Mouse (Mus musculus): ENCODE data around the gene Ppp1r21. TPM values are rescaled to one million over a fixed set of nuclear protein-coding genes. Genes with fewer than 3 reads are reported as not detected.

The Ppp1r21 gene
- polyA plus RNA-seq, 1 experiment = 5.4 TPM

DNA sequence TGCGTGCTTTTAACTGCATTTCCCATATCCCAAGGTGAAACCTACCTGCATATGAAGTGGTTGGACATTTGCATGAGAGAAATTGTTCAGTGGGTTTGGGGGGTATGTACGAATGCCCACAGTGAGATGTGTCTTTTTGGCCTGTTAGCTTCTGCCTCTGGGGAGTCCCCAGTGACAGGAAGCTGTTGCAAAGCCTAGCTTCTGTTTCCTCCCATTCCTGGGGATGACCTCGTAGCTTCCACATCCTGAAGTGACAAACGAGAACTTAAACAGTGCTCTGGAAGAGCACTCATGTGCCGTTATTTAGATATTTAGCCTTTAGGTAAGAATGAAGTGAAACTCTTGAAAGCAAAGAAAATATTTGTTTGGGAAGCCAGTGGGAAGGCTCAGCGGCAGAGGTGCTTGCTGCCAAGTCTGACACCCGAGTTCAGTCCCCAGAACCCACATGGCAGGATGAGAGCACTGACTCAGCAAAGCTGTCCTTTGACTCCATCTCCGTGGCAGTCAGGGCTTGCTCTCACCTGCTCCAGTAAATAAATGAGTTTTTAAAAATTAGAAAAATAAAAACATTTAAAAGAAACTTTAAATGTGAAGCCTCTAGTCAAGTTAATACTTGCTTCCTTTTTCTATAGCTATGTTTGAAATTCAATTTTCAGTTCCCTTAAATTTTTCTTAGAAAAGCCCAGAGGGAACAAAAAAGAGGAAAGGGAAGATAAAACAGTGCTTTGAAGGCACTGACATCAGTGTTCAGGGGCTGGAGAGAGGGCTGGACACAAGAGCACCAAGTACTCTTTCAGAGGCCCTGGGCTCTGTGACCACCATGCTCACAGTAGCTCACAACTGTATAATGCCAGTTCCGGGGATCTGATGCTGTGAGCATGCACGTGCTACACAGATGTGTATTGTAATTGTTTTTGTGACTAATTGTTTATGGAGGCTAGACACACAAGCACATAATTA is 21.3 kb downstream of the Ppp1r21 start:
- no peak for TF ChIP-seq GATA1 (IDR thresholded peaks at IDR 0.05; ENCODE audit: low read length)

DNA sequence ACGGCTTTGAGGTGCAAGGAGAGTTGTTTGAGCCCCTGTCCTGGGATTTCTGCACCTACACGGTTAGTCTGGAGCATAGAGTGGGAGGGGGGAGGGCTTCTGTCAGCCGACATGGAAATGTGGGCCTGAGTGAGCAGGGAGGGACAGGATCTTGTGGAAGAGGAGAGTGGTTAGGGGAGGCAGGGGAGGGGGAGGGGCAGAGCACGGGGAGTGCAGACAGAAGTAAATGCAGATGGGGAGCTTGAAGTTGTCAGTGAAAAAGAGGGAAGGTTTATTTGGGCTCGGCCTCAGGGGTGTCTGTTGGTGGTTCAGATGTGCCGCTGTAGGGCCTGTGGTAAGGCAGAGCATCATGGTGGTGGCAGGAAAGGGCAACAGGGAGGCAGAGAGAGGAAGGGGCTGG is 22.6 kb downstream of the Ppp1r21 start:
- no peak for TF ChIP-seq GATA1 (IDR thresholded peaks at IDR 0.05; ENCODE audit: low read length)

DNA sequence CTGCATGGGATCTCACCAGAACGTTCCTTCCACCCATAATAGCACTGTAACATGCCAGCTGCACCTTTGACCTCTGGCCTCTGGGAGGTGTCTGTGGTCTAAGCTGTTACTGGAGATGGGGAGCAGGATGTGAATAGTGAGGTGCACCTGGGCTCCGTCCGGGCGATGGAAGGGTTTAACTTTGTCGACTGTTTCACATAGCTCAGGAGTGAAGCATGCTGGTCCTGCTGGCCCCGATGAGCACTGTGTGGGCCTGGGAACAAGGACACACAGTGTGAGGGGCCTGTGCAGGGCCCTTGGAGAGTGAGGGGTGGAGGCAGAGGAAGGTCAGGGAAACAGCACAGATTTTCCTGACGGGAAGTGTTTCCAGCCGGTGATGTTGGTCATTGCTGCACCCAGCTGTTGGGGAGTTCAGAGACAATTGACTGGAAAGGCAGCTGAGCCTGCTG is 23.1 kb downstream of the Ppp1r21 start:
- TF ChIP-seq GATA1 (IDR thresholded peaks at IDR 0.05; ENCODE audit: low read length) = no peak

DNA sequence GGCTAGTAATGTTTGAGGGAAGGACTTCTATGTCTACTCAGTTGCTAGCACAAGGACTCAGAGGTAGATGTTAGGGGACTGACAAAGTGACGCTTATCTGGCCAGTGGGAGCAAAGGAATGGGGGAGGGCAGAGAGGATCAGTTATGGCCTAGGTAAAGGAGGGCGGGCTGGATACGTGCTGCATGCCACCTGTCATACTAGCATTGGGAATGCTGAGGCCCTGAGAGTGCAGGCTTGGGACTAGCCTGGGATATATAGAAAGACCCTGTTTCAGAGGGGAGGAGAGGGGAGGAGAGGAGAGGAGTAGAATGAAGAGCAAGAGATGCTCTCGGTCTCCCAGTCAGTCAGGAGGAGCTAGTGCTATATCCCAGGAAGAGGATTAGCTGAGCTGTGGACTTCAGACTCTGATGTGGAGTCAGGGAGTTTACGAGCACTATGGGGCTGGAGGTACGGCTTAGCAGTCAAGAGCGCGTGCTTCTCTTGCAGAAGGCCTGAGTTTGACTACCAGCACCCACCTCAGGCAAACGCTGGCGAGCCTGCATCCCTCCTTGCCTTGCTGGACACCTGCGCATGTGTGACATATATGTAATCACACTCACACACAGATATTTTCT is 23.7 kb downstream of the Ppp1r21 start:
- no peak for TF ChIP-seq GATA1 (IDR thresholded peaks at IDR 0.05; ENCODE audit: low read length)

DNA sequence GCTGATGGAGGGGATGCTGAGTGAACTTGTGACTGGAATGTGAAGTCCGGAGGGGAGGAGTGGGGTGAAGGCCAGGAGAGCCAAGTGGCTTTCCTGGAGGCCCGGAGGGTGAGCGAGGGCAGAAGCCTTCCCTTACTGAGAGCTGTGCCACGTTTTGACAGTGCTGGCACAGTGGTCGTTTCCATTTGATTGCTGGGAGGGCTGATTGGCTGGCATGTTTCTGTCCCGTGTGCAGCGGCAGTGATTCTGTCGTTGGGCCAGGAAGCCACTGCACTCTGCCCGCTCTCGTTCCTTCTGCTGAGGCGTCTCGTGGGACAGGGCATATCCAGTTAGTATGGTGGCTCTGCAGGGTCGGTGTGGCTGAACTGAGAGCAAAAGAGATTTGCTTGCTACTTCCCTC is 26.3 kb downstream of the Ppp1r21 start:
- TF ChIP-seq GATA1 (IDR thresholded peaks at IDR 0.05; ENCODE audit: low read length) = no peak

DNA sequence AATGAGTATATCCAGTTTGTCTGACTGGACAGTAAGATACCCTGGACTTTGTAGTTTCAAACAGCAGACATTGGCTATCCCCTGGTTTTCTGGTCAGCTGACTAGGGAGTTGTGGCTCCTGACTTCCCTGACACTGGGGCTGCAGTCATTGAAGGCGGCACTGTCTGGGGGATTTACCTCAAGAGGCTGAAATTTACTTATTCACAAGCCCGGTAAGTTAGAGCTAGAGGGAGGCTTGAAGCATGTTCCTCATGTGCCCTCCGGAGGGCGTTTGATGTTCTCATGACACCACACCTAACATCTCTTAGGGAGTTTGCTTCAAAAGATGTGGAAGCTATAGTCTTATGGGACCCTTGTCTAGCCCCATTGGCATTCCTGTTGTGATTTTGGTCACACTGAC is 26.8 kb downstream of the Ppp1r21 start:
- no peak for TF ChIP-seq GATA1 (IDR thresholded peaks at IDR 0.05; ENCODE audit: low read length)

DNA sequence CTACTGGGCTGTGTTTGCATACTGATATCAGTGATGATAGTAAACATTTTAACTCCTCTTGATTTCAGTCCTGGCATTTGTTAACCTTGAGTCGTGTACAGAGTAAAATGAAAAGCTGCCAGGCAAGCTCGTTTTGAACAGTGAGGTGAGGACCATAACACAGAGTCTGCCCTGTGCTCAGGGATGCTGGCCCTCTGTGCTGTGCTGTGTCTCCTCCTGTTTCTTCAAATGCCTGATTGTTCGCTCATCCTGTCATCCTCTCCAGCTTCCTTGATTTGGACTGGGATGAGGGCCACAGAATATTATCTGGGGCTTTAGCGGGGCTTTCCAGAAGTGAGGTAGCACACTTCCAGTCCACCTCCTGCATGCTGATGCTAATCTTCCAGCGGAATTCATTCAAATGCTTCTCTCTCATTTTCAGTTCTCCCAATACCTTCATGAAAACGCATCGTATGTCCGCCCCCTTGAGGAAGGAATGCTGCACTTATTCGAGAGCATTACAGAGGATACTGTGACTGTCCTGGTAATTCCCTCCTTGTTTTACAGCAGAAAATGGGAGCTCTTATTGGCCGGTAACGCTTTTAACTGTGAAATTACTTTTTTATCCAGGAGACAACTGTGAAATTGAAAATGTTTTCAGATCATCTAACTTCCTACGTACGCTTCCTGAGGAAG is 28.4 kb downstream of the Ppp1r21 start:
- no peak for TF ChIP-seq GATA1 (IDR thresholded peaks at IDR 0.05; ENCODE audit: low read length)

DNA sequence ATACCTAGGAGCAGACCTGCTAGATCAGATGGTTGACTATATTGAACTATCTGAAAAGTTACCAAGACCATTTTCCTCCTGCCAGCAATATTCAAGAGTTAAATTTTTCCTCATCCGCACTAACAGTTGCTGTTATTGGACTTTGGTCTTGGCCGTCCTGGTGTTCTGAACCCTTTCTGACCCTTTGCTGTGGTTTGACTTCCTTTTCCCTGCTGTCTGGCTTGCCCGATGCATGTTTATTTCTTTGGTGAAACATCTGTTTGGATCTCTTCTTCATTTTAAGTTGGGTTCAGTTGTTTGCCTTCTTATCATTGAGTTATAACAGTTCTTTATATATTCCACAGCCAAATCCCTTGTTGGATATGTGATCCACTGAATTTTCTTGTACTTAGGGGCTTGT is 33.7 kb downstream of the Ppp1r21 start:
- TF ChIP-seq GATA1 (IDR thresholded peaks at IDR 0.05; ENCODE audit: low read length) = no peak

DNA sequence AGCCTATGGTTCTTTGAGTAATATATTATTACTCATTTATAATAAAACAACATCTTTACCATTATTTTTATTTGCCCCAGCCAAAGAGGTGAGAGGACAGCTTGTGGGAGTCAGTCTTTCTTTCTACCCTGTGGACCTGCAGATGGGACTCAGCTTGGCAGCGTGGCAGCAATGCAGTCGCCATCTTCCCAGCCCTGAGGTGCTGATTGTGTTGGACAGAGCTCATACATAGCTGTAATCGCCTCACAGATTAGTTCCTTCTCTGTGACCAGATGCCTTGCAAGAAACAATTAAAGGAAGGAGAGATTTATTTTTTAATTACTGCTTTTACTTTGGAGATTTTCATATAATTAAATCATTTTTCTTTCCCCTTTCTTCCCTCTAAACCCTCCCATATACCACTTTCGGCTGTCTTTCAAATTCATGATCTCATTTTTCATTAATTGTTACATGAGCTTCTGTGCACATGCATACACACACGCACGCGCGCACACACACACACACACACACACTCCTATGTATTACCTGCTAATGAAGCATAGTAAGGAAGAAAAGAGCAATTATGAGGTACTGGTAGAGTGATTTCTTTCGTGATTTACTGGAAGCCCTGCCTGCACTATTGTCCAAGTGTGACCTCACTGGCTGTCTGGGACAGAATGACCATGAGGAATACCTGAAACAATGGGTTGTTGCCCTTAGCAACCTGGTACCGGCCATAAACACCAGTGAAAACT is 40.1 kb downstream of the Ppp1r21 start:
- no peak for TF ChIP-seq GATA1 (IDR thresholded peaks at IDR 0.05; ENCODE audit: low read length)

DNA sequence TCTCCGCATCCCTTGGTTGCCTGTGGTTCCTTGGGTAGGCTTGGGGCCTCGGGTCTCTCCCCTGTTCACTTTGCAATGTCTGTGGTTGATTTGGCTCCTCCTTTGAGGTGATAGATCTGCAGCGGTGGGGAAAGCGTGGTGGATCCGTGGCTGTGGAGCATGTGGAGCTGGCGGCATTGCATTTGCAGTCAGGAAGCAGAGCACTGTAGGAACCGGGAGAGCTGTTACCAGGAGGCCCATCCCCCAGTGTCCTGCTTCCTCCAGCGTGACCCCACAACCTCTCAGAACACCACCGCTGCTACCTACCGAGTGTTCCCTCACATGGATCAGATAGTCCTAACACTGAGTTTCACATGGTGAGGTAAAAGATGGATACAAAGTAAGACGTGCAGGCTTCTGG is 40.9 kb downstream of the Ppp1r21 start:
- TF ChIP-seq GATA1 (IDR thresholded peaks at IDR 0.05; ENCODE audit: low read length) = no peak

DNA sequence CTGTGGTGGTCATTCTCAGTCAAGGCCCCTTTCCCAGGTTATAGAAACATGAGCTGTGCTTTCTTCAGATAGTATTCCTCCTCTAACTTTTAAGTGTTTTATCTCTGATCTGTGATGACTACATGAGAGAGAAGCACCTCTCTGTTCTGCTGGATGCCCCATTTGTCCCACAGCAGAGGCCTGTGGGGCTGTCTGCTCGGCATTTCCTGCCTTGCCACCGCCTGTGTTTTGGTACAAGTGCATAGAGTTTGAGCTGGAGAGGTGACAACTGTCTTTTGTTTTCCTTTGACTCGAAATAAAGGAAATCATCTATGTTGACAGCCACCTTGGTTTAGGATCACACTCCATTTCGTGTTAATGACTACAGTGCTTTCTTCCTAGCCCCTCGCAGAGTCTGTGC is 44.9 kb downstream of the Ppp1r21 start:
- TF ChIP-seq GATA1 (IDR thresholded peaks at IDR 0.05; ENCODE audit: low read length) = no peak

DNA sequence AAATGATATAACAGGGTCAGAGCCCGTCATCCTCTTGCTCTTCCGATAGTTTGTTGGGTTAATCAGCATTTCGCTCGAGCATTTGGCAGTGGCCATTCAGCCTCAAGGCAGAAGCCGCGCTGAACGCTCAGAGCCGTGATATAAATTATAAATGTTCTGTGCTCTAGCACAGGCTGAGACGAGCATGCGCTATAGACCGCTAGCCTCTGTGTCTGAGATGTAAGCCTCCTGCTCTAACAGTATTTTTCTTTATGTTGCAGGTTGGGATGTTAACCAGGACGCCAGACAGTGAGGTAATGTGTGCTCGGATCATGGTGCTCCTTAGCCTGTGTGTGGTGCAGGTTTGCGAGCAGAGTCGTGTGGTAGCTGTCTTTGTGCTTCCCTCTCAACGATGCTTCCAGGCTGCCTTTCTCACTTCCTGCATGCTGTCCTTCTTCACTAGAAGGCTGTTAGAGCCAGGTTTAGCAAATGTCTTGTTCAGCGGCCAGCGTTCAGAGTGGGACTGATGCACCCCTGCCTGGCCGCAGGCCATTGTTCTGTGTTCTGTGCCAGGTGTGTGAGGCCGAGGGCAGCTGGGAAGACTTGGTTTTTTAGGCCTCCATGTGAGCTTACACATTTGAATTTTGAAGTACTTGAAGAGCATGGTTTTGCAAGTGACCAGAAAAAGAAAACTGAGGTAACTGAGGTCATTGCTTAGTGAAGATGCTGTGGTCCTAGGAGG is 48.8 kb downstream of the Ppp1r21 start:
- TF ChIP-seq GATA1 (IDR thresholded peaks at IDR 0.05; ENCODE audit: low read length) = no peak

DNA sequence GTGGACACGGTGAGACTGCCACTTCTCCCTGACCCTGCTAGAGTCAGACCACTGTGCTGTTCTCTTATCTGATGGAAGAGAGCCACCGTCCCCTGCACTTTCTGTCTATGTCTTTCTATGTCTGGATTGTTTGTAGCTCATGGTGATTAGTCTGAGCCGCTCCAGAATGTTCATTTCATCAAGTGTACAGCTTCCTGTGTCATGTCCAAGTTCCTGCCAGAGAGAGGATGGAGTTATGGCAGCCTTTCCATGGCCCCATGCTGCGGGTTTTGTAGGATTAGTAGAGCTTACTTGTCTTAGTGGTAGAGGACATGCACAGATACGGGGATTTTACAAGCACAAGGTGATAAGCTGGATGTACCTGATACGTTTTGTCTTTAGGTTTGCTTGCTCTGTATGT is 50.6 kb downstream of the Ppp1r21 start:
- TF ChIP-seq GATA1 (IDR thresholded peaks at IDR 0.05; ENCODE audit: low read length) = no peak

DNA sequence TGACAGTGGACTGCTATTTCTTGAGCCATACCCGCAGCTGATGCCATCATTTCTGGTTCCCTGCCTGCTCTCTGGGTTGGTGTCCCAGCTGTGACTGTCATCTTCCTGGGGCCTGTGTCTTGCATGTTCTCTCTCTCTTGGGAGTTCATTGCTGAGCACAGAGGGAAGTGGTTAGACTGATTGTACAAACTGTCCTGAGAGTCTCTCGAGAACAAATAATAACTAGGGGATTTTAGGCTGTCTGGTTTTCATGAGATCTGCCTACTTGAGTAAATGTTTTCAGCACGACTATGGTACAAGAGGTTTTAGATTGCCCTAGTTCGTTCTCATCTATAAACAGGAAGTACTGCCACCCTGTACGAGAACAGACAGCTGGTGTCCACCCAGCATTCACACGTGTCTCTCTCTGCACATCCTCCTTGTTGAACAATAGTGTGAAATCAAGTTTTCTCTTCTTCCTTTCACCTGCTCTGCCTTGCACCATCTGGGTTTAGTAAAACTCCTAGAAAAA is 51.6 kb downstream of the Ppp1r21 start:
- no peak for TF ChIP-seq GATA1 (IDR thresholded peaks at IDR 0.05; ENCODE audit: low read length)

DNA sequence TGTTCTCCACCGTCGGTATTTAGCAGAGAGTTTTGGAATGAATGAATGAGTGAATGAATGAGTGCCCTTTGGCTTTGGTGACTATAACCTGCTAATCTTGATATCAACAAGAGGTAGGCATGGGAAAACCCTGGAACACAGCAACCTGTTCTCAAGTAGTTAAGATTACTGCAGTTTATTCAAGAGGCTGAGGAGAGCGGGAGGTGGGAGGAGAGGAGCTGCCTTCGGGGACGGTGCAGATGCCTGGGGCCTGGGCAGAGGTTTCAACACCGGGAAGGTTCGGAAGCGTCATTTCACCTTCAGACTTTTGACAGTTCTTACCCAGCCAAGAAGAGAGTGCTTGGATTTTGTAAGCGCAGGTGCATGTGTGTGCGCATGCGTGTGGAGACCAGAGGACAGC is 53.1 kb downstream of the Ppp1r21 start:
- TF ChIP-seq GATA1 (IDR thresholded peaks at IDR 0.05; ENCODE audit: low read length) = no peak

Measured in G1E-ER4 (cell line).